Mouse (Mus musculus): ENCODE results near the gene Cecr2. TPM values are rescaled to one million over a fixed set of nuclear protein-coding genes. Genes with fewer than 3 reads are reported as not detected.
"Not testable (repeated sequence)": the region's sequence is repeated elsewhere in the genome, so short reads cannot be mapped to it uniquely, and the experiment has no call there.

Cecr2 gene
- polyA plus RNA-seq, 1 experiment from 2014 or later, result 0.68 TPM

GRCm38 (mm10) chr6:120811999-120812398 lies 145.8 kb downstream of the Cecr2 start:
- not testable (repeated sequence) for H3K27ac ChIP-seq (ENCODE audit: low read length); H3K4me1 ChIP-seq (ENCODE audit: control insufficient read depth, insufficient read depth, low read length); H3K9ac ChIP-seq (ENCODE audit: low read length); H3K4me3 ChIP-seq (ENCODE audit: low read length); H3K27me3 ChIP-seq (ENCODE audit: control insufficient read depth, insufficient read depth, low read length); ATAC-seq (replicated peaks; ENCODE audit: extremely low read depth, insufficient read depth, low FRiP score); H3K4me2 ChIP-seq (ENCODE audit: low read depth, low read length); H3K9me3 ChIP-seq (replicated peaks; ENCODE audit: control insufficient read depth, low read length)
- H3K36me3 ChIP-seq (ENCODE audit: control insufficient read depth, insufficient read depth), result peaks cover 34% of the 10 kb centered on the region
- 96% methylated on average over 7 of the region's 10 CpGs for WGBS

GRCm38 (mm10) chr6:120819294-120819693 lies 153.1 kb downstream of the Cecr2 start:
- 87% methylated on average over 2 of the region's 2 CpGs for WGBS
- peaks cover 16% of the 10 kb centered on the region for H3K4me1 ChIP-seq (ENCODE audit: control insufficient read depth, insufficient read depth, low read length)
- no peaks in the 10 kb centered on the region for H3K27me3 ChIP-seq (ENCODE audit: control insufficient read depth, insufficient read depth, low read length)
- no peak overlapping the region for H3K4me2 ChIP-seq (ENCODE audit: low read depth, low read length)
- no peak overlapping the region for H3K4me3 ChIP-seq (ENCODE audit: low read length)
- H3K9me3 ChIP-seq (replicated peaks; ENCODE audit: control insufficient read depth, low read length), result no peaks in the 10 kb centered on the region
- H3K27ac ChIP-seq (ENCODE audit: low read length), result no peak overlapping the region
- no peak for ATAC-seq (replicated peaks; ENCODE audit: extremely low read depth, insufficient read depth, low FRiP score)
- H3K36me3 ChIP-seq (ENCODE audit: control insufficient read depth, insufficient read depth), result peaks cover 16% of the 10 kb centered on the region
- no peak overlapping the region for H3K9ac ChIP-seq (ENCODE audit: low read length)

GRCm38 (mm10) chr6:120820144-120820543 lies 154.0 kb downstream of the Cecr2 start:
- peaks cover 16% of the 10 kb centered on the region for H3K4me1 ChIP-seq (ENCODE audit: control insufficient read depth, insufficient read depth, low read length)
- H3K4me3 ChIP-seq (ENCODE audit: low read length), result no peak overlapping the region
- no peak overlapping the region for H3K9ac ChIP-seq (ENCODE audit: low read length)
- no peaks in the 10 kb centered on the region for H3K9me3 ChIP-seq (replicated peaks; ENCODE audit: control insufficient read depth, low read length)
- H3K4me2 ChIP-seq (ENCODE audit: low read depth, low read length), result 0 out of 2 replicates have a peak overlapping the region, but pooled peaks have one; percentile 4
- 75% methylated on average over 5 of the region's 5 CpGs for WGBS
- H3K36me3 ChIP-seq (ENCODE audit: control insufficient read depth, insufficient read depth), result peaks cover 16% of the 10 kb centered on the region
- no peak for ATAC-seq (replicated peaks; ENCODE audit: extremely low read depth, insufficient read depth, low FRiP score)
- no peaks in the 10 kb centered on the region for H3K27me3 ChIP-seq (ENCODE audit: control insufficient read depth, insufficient read depth, low read length)
- no peak overlapping the region for H3K27ac ChIP-seq (ENCODE audit: low read length)

Small RNAs within 50 kb of the gene (microRNA-seq; reads per million reads assigned to microRNA genes)
- gene Gm25193, result not detected

Other genes with a start within 250 kb of the Cecr2 start
- gene Il17ra, start 203.1 kb upstream of the Cecr2 start, polyA plus RNA-seq (2015; fragmentation: Nextera tagmentation; extraction: Ambion mirVana), result 6.5 and 9.0 TPM in 2 replicates
- gene Tmem121b, start 172.6 kb upstream of the Cecr2 start, polyA plus RNA-seq (2015; fragmentation: Nextera tagmentation; extraction: Ambion mirVana), result 0.07 and 0.11 TPM in 2 replicates
- 14.9 and 17.4 TPM in 2 replicates for gene Hdhd5, start 135.1 kb upstream of the Cecr2 start, polyA plus RNA-seq (2015; fragmentation: Nextera tagmentation; extraction: Ambion mirVana)
- 0.14 and 0.20 TPM in 2 replicates for gene Slc25a18, start 107.2 kb downstream of the Cecr2 start, polyA plus RNA-seq (2015; fragmentation: Nextera tagmentation; extraction: Ambion mirVana)
- 138 and 146 TPM in 2 replicates for gene Atp6v1e1, start 156.4 kb downstream of the Cecr2 start, polyA plus RNA-seq (2015; fragmentation: Nextera tagmentation; extraction: Ambion mirVana)
- gene Bcl2l13, start 169.8 kb downstream of the Cecr2 start, polyA plus RNA-seq (2015; fragmentation: Nextera tagmentation; extraction: Ambion mirVana), result 26.1 and 32.2 TPM in 2 replicates

Data from heart, embryonic 16.5 days (tissue).